In the genomic region with DNA sequence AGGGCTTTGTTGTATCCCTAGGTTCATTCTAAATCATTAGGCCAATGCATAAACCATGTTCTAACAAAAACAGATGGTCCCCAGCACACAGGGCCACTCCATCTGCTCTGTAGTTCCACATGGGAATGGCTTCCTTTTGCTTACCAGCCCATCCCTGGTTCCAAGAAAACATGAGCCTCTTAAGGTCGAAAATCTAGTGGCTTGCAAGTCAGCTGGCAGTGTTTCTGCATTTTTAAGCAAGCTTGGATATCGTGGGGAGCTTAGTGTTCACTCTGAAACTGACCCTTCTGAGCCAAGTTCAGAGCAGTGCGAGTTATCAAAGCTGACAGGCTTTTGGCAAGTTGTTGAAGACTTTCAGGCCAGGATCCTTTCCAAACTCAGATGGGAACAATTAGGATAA, we compare ENCODE assay signal across 8 mouse cellular contexts.
DNase-seq lines count a peak whose midpoint lies in the region; ATAC-seq lines count a peak whose summit lies in the region.

No protein-coding gene starts in this region.

- peak; percentile 47 for DNase-seq in embryo, embryonic 10 days (ENCODE audit: low spot score)
- no peak for DNase-seq in embryo, embryonic 9.5 days (ENCODE audit: extremely low spot score)
- peak; percentile 77 to 83 for DNase-seq in cerebellum, postnatal 36 days
- peak; percentile 69 for DNase-seq in kidney, postnatal 14 days
- DNase-seq in lung, postnatal 4 days = peak; percentile 27 to 37
- DNase-seq in neural tube, embryonic 10.5 days (ENCODE audit: extremely low spot score, low spot score) = no peak
- no peak for DNase-seq in right cerebral cortex, adult 2 months (ENCODE audit: low spot score in 2 of 2)

- H3K36me3 ChIP-seq in heart, embryonic 14.5 days (ENCODE audit: control insufficient read depth, insufficient read depth, low read length) = no peaks in the 10 kb centered on the region

- H3K9ac ChIP-seq in heart, embryonic 14.5 days (ENCODE audit: low read length) = no peak overlapping the region

- no peaks in the 10 kb centered on the region for H3K9me3 ChIP-seq in heart, embryonic 14.5 days (ENCODE audit: control insufficient read depth, low read length)

- H3K27me3 ChIP-seq in heart, embryonic 14.5 days (ENCODE audit: control insufficient read depth, insufficient read depth, low read length) = no peaks in the 10 kb centered on the region

- no peak overlapping the region for H3K4me3 ChIP-seq in heart, embryonic 14.5 days (ENCODE audit: control insufficient read depth in 1 of 2, insufficient read depth in 1 of 2, low read depth in 1 of 2, low read length in 2 of 2)

- H3K4me2 ChIP-seq in heart, embryonic 14.5 days (ENCODE audit: low read length) = no peak overlapping the region

- 7% methylated on average over 3 of the region's 3 CpGs for WGBS in heart, embryonic 14.5 days

- peaks cover 2 to 3% of the 10 kb centered on the region in 2 experiments; a peak in 2 of 4 replicates for H3K4me1 ChIP-seq in heart, embryonic 14.5 days (ENCODE audit: control insufficient read depth in 2 of 2, insufficient read depth in 2 of 2, low read length in 2 of 2)

- H3K27ac ChIP-seq in heart, embryonic 14.5 days (replicated peaks in 1 of 2; ENCODE audit: control insufficient read depth in 1 of 2, insufficient read depth in 1 of 2, low read depth in 2 of 2, low read length in 2 of 2) = peak overlapping the region; percentile 77 to 80; a peak in 3 of 4 replicates

- peak; percentile 72; the same call in 1 of the 2 replicates for ATAC-seq in heart, embryonic 14.5 days (ENCODE audit: insufficient number of reproducible peaks, insufficient read depth, low FRiP score, low read depth)

Comparison
In these comparisons a context has a peak if more than half of its experiments do, and no peak if none do; other contexts are left out.
1. DNase-seq: peak in embryo, embryonic 10 days (single experiment), cerebellum, postnatal 36 days (2 of 2), kidney, postnatal 14 days (single experiment) and lung, postnatal 4 days (2 of 2); none in embryo, embryonic 9.5 days (single experiment), neural tube, embryonic 10.5 days (single experiment) and right cerebral cortex, adult 2 months (0 of 2).